Mouse (Mus musculus): Measurements from ENCODE around the gene Dab2ip. TPM values are rescaled to one million over a fixed set of nuclear protein-coding genes. Genes with fewer than 3 reads are reported as not detected.
A peak's percentile ranks its signal among the peaks of the same experiment; 100 is the strongest.

Gene Dab2ip
- polyA plus RNA-seq, 1 experiment = 9.8 TPM

DNA sequence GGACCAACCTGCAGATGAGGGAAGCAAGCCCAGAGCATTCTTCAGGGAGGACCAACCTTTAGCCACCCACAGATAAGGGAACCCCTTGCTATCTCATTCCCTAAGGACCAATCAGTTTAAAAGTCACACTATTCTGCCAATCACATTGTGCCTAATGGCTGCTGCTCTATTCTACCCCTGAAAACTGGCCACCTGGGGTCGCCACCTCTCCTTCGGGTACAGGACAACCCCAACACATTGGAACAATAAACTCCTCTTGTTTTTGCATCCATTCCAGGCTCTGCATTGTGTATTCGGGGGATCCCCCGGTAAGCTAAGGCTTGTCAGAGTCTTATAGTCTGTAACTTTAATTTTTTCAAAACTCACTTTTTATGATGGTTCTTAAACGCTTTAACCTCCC lies 203.4 kb downstream of the Dab2ip start:
- Histone ChIP-seq H3K4me3 (replicated peaks; ENCODE audit: control insufficient read depth, low read depth, low read length) (no peak overlapping the region), H3K27ac (ENCODE audit: control insufficient read depth, insufficient read depth, low read depth, low read length, poor library complexity) (no peak overlapping the region), H3K4me1 (ENCODE audit: control insufficient read depth, insufficient read depth, low read length) (no peaks in the 10 kb centered on the region)
- 80% methylated on average over 5 of the region's 5 CpGs for WGBS
- TF ChIP-seq POLR2A (IDR thresholded peaks at IDR 0.05; ENCODE audit: borderline replicate concordance, control insufficient read depth, low read depth, low read length) (no peak), CTCF (IDR thresholded peaks at IDR 0.05; ENCODE audit: control insufficient read depth, insufficient read depth, low read length) (peak; percentile 10; the same call in 1 of the 2 replicates)

- TF ChIP-seq CTCF (IDR thresholded peaks at IDR 0.05; ENCODE audit: control insufficient read depth, insufficient read depth, low read length) (no peak), POLR2A (IDR thresholded peaks at IDR 0.05; ENCODE audit: borderline replicate concordance, control insufficient read depth, low read depth, low read length) (no peak)
- Histone ChIP-seq H3K27ac (ENCODE audit: control insufficient read depth, insufficient read depth, low read depth, low read length, poor library complexity) (no peak overlapping the region), H3K4me3 (replicated peaks; ENCODE audit: control insufficient read depth, low read depth, low read length) (no peak overlapping the region), H3K4me1 (ENCODE audit: control insufficient read depth, insufficient read depth, low read length) (no peaks in the 10 kb centered on the region)
- 83% methylated on average over 7 of the region's 7 CpGs for WGBS
These were observed 205.8 kb downstream of the Dab2ip start for GRCm38 (mm10) chr2:35763818-35764217.

GRCm38 (mm10) chr2:35764328-35764727 lies 206.3 kb downstream of the Dab2ip start:
- TF ChIP-seq POLR2A (IDR thresholded peaks at IDR 0.05; ENCODE audit: borderline replicate concordance, control insufficient read depth, low read depth, low read length) (no peak), CTCF (IDR thresholded peaks at IDR 0.05; ENCODE audit: control insufficient read depth, insufficient read depth, low read length) (no peak)

GRCm38 (mm10) chr2:35767834-35768537 lies 209.9 kb downstream of the Dab2ip start:
- Histone ChIP-seq H3K4me3 (replicated peaks; ENCODE audit: control insufficient read depth, low read depth, low read length) (no peak overlapping the region), H3K4me1 (ENCODE audit: control insufficient read depth, insufficient read depth, low read length) (no peaks in the 10 kb centered on the region), H3K27ac (ENCODE audit: control insufficient read depth, insufficient read depth, low read depth, low read length, poor library complexity) (no peak overlapping the region)
- TF ChIP-seq POLR2A (IDR thresholded peaks at IDR 0.05; ENCODE audit: borderline replicate concordance, control insufficient read depth, low read depth, low read length) (no peak), CTCF (IDR thresholded peaks at IDR 0.05; ENCODE audit: control insufficient read depth, insufficient read depth, low read length) (no peak)
- WGBS = 41% methylated on average over 14 of the region's 14 CpGs

More at GRCm38 (mm10) chr2:35764328-35764727, 206.3 kb downstream of the Dab2ip start:
- H3K27ac ChIP-seq (ENCODE audit: control insufficient read depth, insufficient read depth, low read depth, low read length, poor library complexity) = no peak overlapping the region
- H3K4me1 ChIP-seq (ENCODE audit: control insufficient read depth, insufficient read depth, low read length) = no peaks in the 10 kb centered on the region
- H3K4me3 ChIP-seq (replicated peaks; ENCODE audit: control insufficient read depth, low read depth, low read length) = no peak overlapping the region
- 82% methylated on average over 8 of the region's 8 CpGs for WGBS

DNA sequence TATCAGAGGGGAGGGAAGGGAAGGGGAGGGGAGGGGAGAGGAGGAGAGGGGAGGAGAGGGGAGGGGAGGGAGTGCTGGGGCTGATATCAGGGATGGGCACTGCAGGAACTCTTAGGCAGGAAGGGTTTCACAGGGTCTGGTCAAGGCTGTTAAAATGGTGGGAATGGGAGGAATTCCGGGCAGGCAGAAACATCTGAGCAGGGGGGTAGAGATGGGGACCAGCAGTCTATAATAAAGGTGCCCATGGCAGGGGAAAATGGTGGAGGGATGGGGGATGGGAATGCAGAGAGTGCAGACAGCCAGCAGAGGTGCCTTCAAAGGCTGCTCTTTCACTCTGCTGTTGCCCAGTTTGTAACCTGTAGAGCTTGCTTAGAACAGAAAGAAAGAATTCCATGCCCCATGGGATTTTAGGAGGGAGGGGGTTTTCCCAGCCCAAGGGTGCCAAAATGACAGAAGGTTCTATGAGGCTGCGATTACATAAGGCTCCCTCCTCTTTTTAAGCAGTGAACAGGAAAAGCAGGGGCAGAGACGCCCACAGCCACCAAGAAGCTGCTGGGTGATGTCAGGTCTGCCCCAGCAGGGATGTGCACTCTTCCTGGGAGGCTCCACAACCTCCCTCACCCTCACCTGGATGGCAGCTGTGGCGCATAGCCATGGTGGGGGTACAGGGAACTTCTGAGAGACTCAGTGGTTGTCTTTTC lies 210.6 kb downstream of the Dab2ip start:
- no peak for TF ChIP-seq CTCF (IDR thresholded peaks at IDR 0.05; ENCODE audit: control insufficient read depth, insufficient read depth, low read length)
- TF ChIP-seq POLR2A (IDR thresholded peaks at IDR 0.05; ENCODE audit: borderline replicate concordance, control insufficient read depth, low read depth, low read length) = no peak
- Histone ChIP-seq H3K4me1 (ENCODE audit: control insufficient read depth, insufficient read depth, low read length) (no peaks in the 10 kb centered on the region), H3K4me3 (replicated peaks; ENCODE audit: control insufficient read depth, low read depth, low read length) (no peak overlapping the region), H3K27ac (ENCODE audit: control insufficient read depth, insufficient read depth, low read depth, low read length, poor library complexity) (no peak overlapping the region)
- WGBS = 26% methylated on average over 4 of the region's 4 CpGs

- WGBS = 87% methylated on average over 12 of the region's 12 CpGs
- Histone ChIP-seq H3K4me3 (replicated peaks; ENCODE audit: control insufficient read depth, low read depth, low read length) (no peak overlapping the region), H3K27ac (ENCODE audit: control insufficient read depth, insufficient read depth, low read depth, low read length, poor library complexity) (no peak overlapping the region), H3K4me1 (ENCODE audit: control insufficient read depth, insufficient read depth, low read length) (no peaks in the 10 kb centered on the region)
- TF ChIP-seq CTCF (IDR thresholded peaks at IDR 0.05; ENCODE audit: control insufficient read depth, insufficient read depth, low read length) (no peak), POLR2A (IDR thresholded peaks at IDR 0.05; ENCODE audit: borderline replicate concordance, control insufficient read depth, low read depth, low read length) (no peak)
These were observed 211.3 kb downstream of the Dab2ip start for GRCm38 (mm10) chr2:35769398-35769797.

DNA sequence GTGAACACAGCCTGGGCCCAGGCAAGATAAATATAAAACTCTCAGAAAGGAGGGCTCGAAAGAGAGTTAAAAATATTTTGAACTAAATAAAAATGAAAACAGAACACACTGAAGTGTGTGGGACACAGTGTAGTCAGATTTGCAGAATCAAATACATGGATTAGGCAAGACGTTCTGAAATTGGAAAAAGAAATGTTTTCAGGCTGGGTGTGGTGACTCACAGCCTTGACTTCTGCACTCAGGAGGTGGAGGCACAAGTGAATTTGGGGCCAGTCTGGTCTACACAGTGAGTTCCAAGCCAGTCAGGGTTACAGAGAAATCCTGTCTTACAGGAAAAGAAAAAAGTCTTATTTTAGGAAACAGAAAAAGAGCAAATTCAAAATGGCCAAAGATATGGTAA lies 212.5 kb downstream of the Dab2ip start:
- TF ChIP-seq CTCF (IDR thresholded peaks at IDR 0.05; ENCODE audit: control insufficient read depth, insufficient read depth, low read length) (no peak), POLR2A (IDR thresholded peaks at IDR 0.05; ENCODE audit: borderline replicate concordance, control insufficient read depth, low read depth, low read length) (no peak)
- no peaks in the 10 kb centered on the region for H3K4me1 ChIP-seq (ENCODE audit: control insufficient read depth, insufficient read depth, low read length)
- no peak overlapping the region for H3K27ac ChIP-seq (ENCODE audit: control insufficient read depth, insufficient read depth, low read depth, low read length, poor library complexity)
- 70% methylated on average over 2 of the region's 2 CpGs for WGBS
- no peak overlapping the region for H3K4me3 ChIP-seq (replicated peaks; ENCODE audit: control insufficient read depth, low read depth, low read length)

DNA sequence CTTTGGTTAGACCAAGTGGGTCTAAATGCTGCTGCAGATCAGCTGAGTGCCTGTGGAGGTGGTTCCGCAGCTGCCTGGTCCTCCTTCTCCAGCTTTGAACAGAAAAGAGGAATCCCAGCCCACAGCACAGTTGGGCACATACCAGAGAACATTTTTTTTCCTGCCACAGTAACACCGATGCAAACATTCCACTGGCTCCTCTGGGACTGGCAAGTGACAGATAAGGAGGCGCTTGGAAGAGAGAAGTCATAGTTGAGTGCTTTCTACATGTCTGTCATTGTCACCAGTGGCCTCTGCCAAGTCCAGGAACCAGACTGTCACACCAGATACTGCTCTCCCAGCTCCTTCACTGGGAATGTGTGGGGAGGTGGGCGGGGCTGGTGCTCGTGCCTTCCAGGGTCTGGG lies 217.6 kb downstream of the Dab2ip start:
- Histone ChIP-seq H3K4me3 (replicated peaks; ENCODE audit: control insufficient read depth, low read depth, low read length) (no peak overlapping the region), H3K27ac (ENCODE audit: control insufficient read depth, insufficient read depth, low read depth, low read length, poor library complexity) (no peak overlapping the region), H3K4me1 (ENCODE audit: control insufficient read depth, insufficient read depth, low read length) (no peaks in the 10 kb centered on the region)
- TF ChIP-seq CTCF (IDR thresholded peaks at IDR 0.05; ENCODE audit: control insufficient read depth, insufficient read depth, low read length) (no peak), POLR2A (IDR thresholded peaks at IDR 0.05; ENCODE audit: borderline replicate concordance, control insufficient read depth, low read depth, low read length) (no peak)
- 70% methylated on average over 5 of the region's 5 CpGs for WGBS
